Comparison of ENCODE assay signal across 16 mouse cellular contexts in genomic region chr2:22627147-22627666, GRCm38 (mm10). TPM values are rescaled to one million over a fixed set of nuclear protein-coding genes. Genes with fewer than 3 reads are reported as not detected.
DNase-seq lines count a peak whose midpoint lies in the region; ATAC-seq and TF ChIP-seq lines count a peak whose summit lies in the region.
"Had no signal": no experiment of that assay in that cellular context is flagged by ENCODE, and none has a peak within 500 bp of the region (broad histone marks: within the 10 kb centered on the region; RNA-seq: fewer than 3 reads in every experiment).

No protein-coding gene starts in this region.

- no peaks in the 10 kb centered on the region for H3K36me3 ChIP-seq in hindbrain, embryonic 11.5 days (ENCODE audit: control insufficient read depth, insufficient read depth, low read length)
- H3K36me3 ChIP-seq in hindbrain, embryonic 10.5 days, result no peaks in the 10 kb centered on the region
- H3K36me3 ChIP-seq in hindbrain, embryonic 14.5 days (replicated peaks; ENCODE audit: control insufficient read depth, insufficient read depth), result peaks cover 17% of the 10 kb centered on the region
- no peaks in the 10 kb centered on the region for H3K36me3 ChIP-seq in midbrain, embryonic 16.5 days (ENCODE audit: control insufficient read depth, insufficient read depth, low read length)
- no peaks in the 10 kb centered on the region for H3K36me3 ChIP-seq in lung, postnatal 0 days (ENCODE audit: insufficient read depth, low read length)
- H3K36me3 ChIP-seq: heart, embryonic 15.5 days; stomach, embryonic 15.5 days had no signal

- no peaks in the 10 kb centered on the region for H3K9me3 ChIP-seq in hindbrain, embryonic 11.5 days (ENCODE audit: control insufficient read depth, low read length)
- H3K9me3 ChIP-seq in hindbrain, embryonic 10.5 days, result no peaks in the 10 kb centered on the region
- no peaks in the 10 kb centered on the region for H3K9me3 ChIP-seq in hindbrain, embryonic 14.5 days (ENCODE audit: control insufficient read depth, low read length)
- no peaks in the 10 kb centered on the region for H3K9me3 ChIP-seq in midbrain, embryonic 16.5 days (replicated peaks; ENCODE audit: control insufficient read depth, low read length, poor library complexity, severe bottlenecking)
- no peaks in the 10 kb centered on the region for H3K9me3 ChIP-seq in lung, postnatal 0 days (ENCODE audit: low read length)
- H3K9me3 ChIP-seq: heart, embryonic 15.5 days; stomach, embryonic 15.5 days had no signal

- TF ChIP-seq EP300 in lung, postnatal 0 days (IDR thresholded peaks at IDR 0.05), result no peak

- H3K4me2 ChIP-seq in hindbrain, embryonic 11.5 days (replicated peaks; ENCODE audit: low read depth, low read length), result 0 out of 2 replicates have a peak overlapping the region, but pooled peaks have one; percentile 19
- peak overlapping the region; percentile 85 for H3K4me2 ChIP-seq in hindbrain, embryonic 14.5 days (replicated peaks)
- peak overlapping the region; percentile 76 for H3K4me2 ChIP-seq in midbrain, embryonic 16.5 days (ENCODE audit: low read length)
- no peak overlapping the region for H3K4me2 ChIP-seq in lung, postnatal 0 days (replicated peaks; ENCODE audit: low read depth, low read length)
- H3K4me2 ChIP-seq: heart, embryonic 15.5 days; liver, embryonic 11.5 days; stomach, embryonic 15.5 days had no signal

- no peak overlapping the region for H3K4me3 ChIP-seq in hindbrain, embryonic 11.5 days (ENCODE audit: low read depth, low read length)
- H3K4me3 ChIP-seq in hindbrain, embryonic 10.5 days, result no peak overlapping the region
- H3K4me3 ChIP-seq in hindbrain, embryonic 14.5 days (replicated peaks; ENCODE audit: low read length), result peak overlapping the region; percentile 56
- peak overlapping the region; percentile 58 for H3K4me3 ChIP-seq in midbrain, embryonic 16.5 days (ENCODE audit: low read depth, low read length)
- no peak overlapping the region for H3K4me3 ChIP-seq in lung, postnatal 0 days (ENCODE audit: low read depth, low read length)
- H3K4me3 ChIP-seq: heart, embryonic 15.5 days; stomach, embryonic 15.5 days had no signal

- H3K27me3 ChIP-seq in hindbrain, embryonic 11.5 days (ENCODE audit: control insufficient read depth, insufficient read depth, low read length), result peaks cover 49% of the 10 kb centered on the region
- peaks cover 66% of the 10 kb centered on the region for H3K27me3 ChIP-seq in hindbrain, embryonic 10.5 days (ENCODE audit: insufficient read depth, poor library complexity, severe bottlenecking)
- H3K27me3 ChIP-seq in hindbrain, embryonic 14.5 days (ENCODE audit: control insufficient read depth, insufficient read depth, low read length), result peaks cover 55% of the 10 kb centered on the region
- H3K27me3 ChIP-seq in midbrain, embryonic 16.5 days (ENCODE audit: control insufficient read depth, insufficient read depth, low read depth, low read length), result peaks cover 13% of the 10 kb centered on the region
- H3K27me3 ChIP-seq in lung, postnatal 0 days (replicated peaks; ENCODE audit: insufficient read depth, low read length), result peaks cover 32% of the 10 kb centered on the region

- ATAC-seq in hindbrain, embryonic 11.5 days (ENCODE audit: low FRiP score), result no peak
- peak; percentile 26; the same call in 1 of the 2 replicates for ATAC-seq in hindbrain, embryonic 14.5 days (ENCODE audit: low FRiP score)
- ATAC-seq in midbrain, embryonic 16.5 days, result 0 out of 2 replicates have a peak, but pooled peaks have one; percentile 27
- ATAC-seq in lung, postnatal 0 days, result no peak

- 40% methylated on average over 3 of the region's 3 CpGs for WGBS in hindbrain, embryonic 11.5 days
- WGBS in hindbrain, embryonic 10.5 days, result 29% methylated on average over 3 of the region's 3 CpGs
- WGBS in hindbrain, embryonic 14.5 days, result 31% methylated on average over 3 of the region's 3 CpGs
- WGBS in midbrain, embryonic 16.5 days, result 20% methylated on average over 3 of the region's 3 CpGs
- 29% methylated on average over 3 of the region's 3 CpGs for WGBS in lung, postnatal 0 days

- no peak for TF ChIP-seq CTCF in lung, postnatal 0 days (IDR thresholded peaks at IDR 0.05)

- DNase-seq in hindbrain, embryonic 11.5 days (ENCODE audit: low spot score), result no peak
- no peak for DNase-seq in hindbrain, embryonic 10.5 days (ENCODE audit: low spot score)
- DNase-seq in hindbrain, embryonic 14.5 days (ENCODE audit: low spot score), result peak; percentile 45
- no peak for DNase-seq in right cerebral cortex, postnatal 25 days
- no peak for DNase-seq in lung, postnatal 0 days (ENCODE audit: low spot score)
- no peak for DNase-seq in left cerebral cortex, adult 18-20 months (ENCODE audit: low spot score in 2 of 2)
- DNase-seq in embryo, embryonic 11 days, result no peak
- DNase-seq: adrenal gland, adult 2 months had no signal

- peaks cover 12% of the 10 kb centered on the region; the same call in 1 of the 2 replicates for H3K4me1 ChIP-seq in hindbrain, embryonic 11.5 days (replicated peaks; ENCODE audit: control insufficient read depth, insufficient read depth, low read length)
- H3K4me1 ChIP-seq in hindbrain, embryonic 10.5 days (replicated peaks), result peaks cover 19% of the 10 kb centered on the region
- H3K4me1 ChIP-seq in hindbrain, embryonic 14.5 days (replicated peaks; ENCODE audit: control insufficient read depth, insufficient read depth, low read length), result 0 out of 2 replicates have a peak, but pooled peaks cover 16% of the 10 kb centered on the region
- no peaks in the 10 kb centered on the region for H3K4me1 ChIP-seq in midbrain, embryonic 16.5 days (ENCODE audit: control insufficient read depth, insufficient read depth, low read length)
- H3K4me1 ChIP-seq in lung, postnatal 0 days (ENCODE audit: insufficient read depth, low read depth, low read length), result no peaks in the 10 kb centered on the region

- H3K9ac ChIP-seq in hindbrain, embryonic 11.5 days (ENCODE audit: low read depth, low read length), result 0 out of 2 replicates have a peak overlapping the region, but pooled peaks have one; percentile 11
- peak overlapping the region; percentile 86 for H3K9ac ChIP-seq in hindbrain, embryonic 14.5 days
- peak overlapping the region; percentile 59 for H3K9ac ChIP-seq in midbrain, embryonic 16.5 days (ENCODE audit: low read depth, low read length)
- no peak overlapping the region for H3K9ac ChIP-seq in lung, postnatal 0 days (replicated peaks; ENCODE audit: low read depth)
- H3K9ac ChIP-seq: heart, embryonic 15.5 days; stomach, embryonic 15.5 days had no signal

- H3K27ac ChIP-seq in hindbrain, embryonic 11.5 days (ENCODE audit: low read depth, low read length), result peak overlapping the region; percentile 2
- H3K27ac ChIP-seq in hindbrain, embryonic 10.5 days, result no peak overlapping the region
- peak overlapping the region; percentile 96 for H3K27ac ChIP-seq in hindbrain, embryonic 14.5 days
- H3K27ac ChIP-seq in midbrain, embryonic 16.5 days (ENCODE audit: low read length), result peak overlapping the region; percentile 88
- H3K27ac ChIP-seq in lung, postnatal 0 days (ENCODE audit: low read length), result no peak overlapping the region
- H3K27ac ChIP-seq: heart, embryonic 15.5 days; stomach, embryonic 15.5 days had no signal

RNA-seq across cellular contexts. Expression of gene Gad2, which starts 5.2 kb away (rescaled TPM):
- 22.7 and 25.5 TPM in 2 replicates for polyA plus RNA-seq in hindbrain, embryonic 11.5 days (2014; fragmentation: Nextera tagmentation; extraction: Ambion mirVana)
- polyA plus RNA-seq in hindbrain, embryonic 10.5 days (2016; fragmentation: Nextera tagmentation; extraction: Ambion mirVana), result 1.3 and 13.6 TPM in 2 replicates
- polyA plus RNA-seq in hindbrain, embryonic 14.5 days (2014; fragmentation: Nextera tagmentation; extraction: Ambion mirVana), result 34.7 and 35.1 TPM in 2 replicates
- polyA plus RNA-seq in midbrain, embryonic 16.5 days (2015; fragmentation: Nextera tagmentation; extraction: Ambion mirVana), result 64.1 TPM in 2 replicates
- polyA plus RNA-seq in lung, postnatal 0 days (2015; fragmentation: Nextera tagmentation; extraction: Ambion mirVana), result 0.02 TPM in 1 of 2 replicates, not detected in the other
- 100 to 1,000 TPM; 107 to 116 TPM for total RNA-seq in left cerebral cortex, adult 18-20 months (2021)
- total RNA-seq: adrenal gland, adult 2 months; common myeloid progenitor, adult 5-6 weeks had no signal
- polyA plus RNA-seq: adrenal gland, adult 2 months; gonadal fat pad, adult 2 months; intestine, embryonic 14.5 days; kidney, embryonic 16.5 days; liver, embryonic 11.5 days had no signal

Comparison
In these comparisons a context has a peak if more than half of its experiments do, and no peak if none do; other contexts are left out.
1. ATAC-seq: peak in hindbrain, embryonic 14.5 days (single experiment) and midbrain, embryonic 16.5 days (single experiment); none in hindbrain, embryonic 11.5 days (single experiment) and lung, postnatal 0 days (single experiment).
2. H3K27ac ChIP-seq: peak in hindbrain, embryonic 11.5 days (single experiment), hindbrain, embryonic 14.5 days (single experiment) and midbrain, embryonic 16.5 days (single experiment); none in hindbrain, embryonic 10.5 days (single experiment) and lung, postnatal 0 days (single experiment).
3. H3K4me3 ChIP-seq: peak in hindbrain, embryonic 14.5 days (single experiment) and midbrain, embryonic 16.5 days (single experiment); none in hindbrain, embryonic 11.5 days (single experiment), hindbrain, embryonic 10.5 days (single experiment) and lung, postnatal 0 days (single experiment).